Mouse (Mus musculus): Measurements from ENCODE around the gene Xirp1.

DNA sequence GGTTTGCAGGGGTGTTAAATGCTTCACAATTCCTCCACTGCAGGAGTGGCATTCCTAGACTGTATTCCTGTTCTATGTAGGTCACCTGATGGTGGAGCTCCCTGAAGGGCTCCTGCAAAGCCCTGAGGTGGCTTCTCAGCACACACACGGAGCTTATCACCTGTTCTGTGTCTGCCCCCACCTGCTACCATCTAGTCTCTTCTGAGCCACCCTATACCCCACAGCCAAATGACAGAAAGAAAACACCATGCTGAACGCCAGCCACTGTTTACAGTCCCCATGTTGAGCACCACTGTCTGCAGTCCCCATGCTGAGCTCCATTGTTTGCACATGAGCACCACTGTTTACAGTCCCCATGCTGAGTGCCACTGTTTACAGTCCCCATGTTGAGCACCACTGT is 43.6 kb downstream of the Xirp1 start:
- no peak for TF ChIP-seq CTCF (IDR thresholded peaks at IDR 0.05; ENCODE audit: extremely low read depth, insufficient read length, insufficient replicate concordance, low read depth, low read length)
- no peak for TF ChIP-seq POLR2A (IDR thresholded peaks at IDR 0.05; ENCODE audit: low read depth, low read length)
